Mouse (Mus musculus) MEL (cell line): ENCODE measurements around the gene Mapt. TPM values are rescaled to one million over a fixed set of nuclear protein-coding genes. Genes with fewer than 3 reads are reported as not detected.

Source experiments
- DNase-seq: peaks from one replicate; pipeline ENCODE4 v3.0.0; 2011; ENCODE audit warnings: low read depth, low spot score
- H3K27ac ChIP-seq: 2 replicates; pipeline ENCODE4 v1.5.1; 2012; ENCODE audit warnings: low read depth, mild to moderate bottlenecking, control low read depth, low read length, moderate library complexity; ENCODE audit not compliant: control insufficient read depth
- H3K27me3 ChIP-seq, 2 experiments: fragments of 150-350 bp in 1 of 2; sonication (generic) in 1 of 2; 2 replicates each; pipeline ENCODE4 v1.6.1; 2012; ENCODE audit warnings: low read length in 2 of 2, mild to moderate bottlenecking in 2 of 2, improper control_type of control experiment in 1 of 2, moderate library complexity in 1 of 2; ENCODE audit not compliant: insufficient read depth in 2 of 2, control insufficient read depth in 1 of 2
- H3K36me3 ChIP-seq, 2 experiments: 2 replicates each; pipeline ENCODE4 v1.6.1; 2012 to 2014; ENCODE audit warnings: low read length in 2 of 2, improper control_type of control experiment in 1 of 2, inconsistent platforms in 1 of 2, mild to moderate bottlenecking in 1 of 2; ENCODE audit not compliant: insufficient read depth in 2 of 2, control insufficient read depth in 1 of 2
- H3K4me1 ChIP-seq, 2 experiments: fragments of 150-350 bp in 1 of 2; sonication (generic) in 1 of 2; 2 replicates each; pipeline ENCODE4 v1.6.1; 2012; ENCODE audit warnings: low read length in 2 of 2, improper control_type of control experiment in 1 of 2, mild to moderate bottlenecking in 1 of 2; ENCODE audit not compliant: insufficient read depth in 2 of 2, control insufficient read depth in 1 of 2
- H3K4me3 ChIP-seq, 2 experiments: fragments of 150-350 bp in 1 of 2; sonication (generic) in 1 of 2; 2 replicates each; pipeline ENCODE4 v1.5.1; 2012; ENCODE audit warnings: low read depth in 2 of 2, low read length in 2 of 2, mild to moderate bottlenecking in 2 of 2, moderate library complexity in 2 of 2, control low read depth in 1 of 2, improper control_type of control experiment in 1 of 2; ENCODE audit not compliant: control insufficient read depth in 1 of 2, insufficient read depth in 1 of 2
- H3K79me2 ChIP-seq: 2 replicates; pipeline ENCODE4 v1.6.1; 2012; ENCODE audit warnings: mild to moderate bottlenecking, low read length, moderate library complexity; ENCODE audit not compliant: control insufficient read depth, poor library complexity, insufficient read depth
- H3K9ac ChIP-seq: 2 replicates; pipeline ENCODE4 v1.6.1; 2012; ENCODE audit warnings: low read depth, mild to moderate bottlenecking, control low read depth, low read length, moderate library complexity; ENCODE audit not compliant: control insufficient read depth, poor library complexity, severe bottlenecking
- H3K9me3 ChIP-seq: fragments of 150-350 bp; sonication (generic); replicated peaks from 2 replicates; pipeline ENCODE4 v1.6.1; 2012; ENCODE audit warnings: mild to moderate bottlenecking, low read length, improper control_type of control experiment, moderate library complexity; ENCODE audit not compliant: insufficient read depth
- BHLHE40 ChIP-seq: IDR thresholded peaks from 2 replicates; pipeline ENCODE4 v1.6.1; 2012; ENCODE audit warnings: low read depth, mild to moderate bottlenecking, inconsistent platforms, low read length, improper control_type of control experiment, borderline replicate concordance
- CHD1 ChIP-seq: IDR thresholded peaks from 2 replicates; pipeline ENCODE4 v1.6.1; 2012; ENCODE audit warnings: low read depth, mild to moderate bottlenecking, inconsistent platforms, low read length, improper control_type of control experiment
- CTCF ChIP-seq, 3 experiments: IDR thresholded peaks in 2 of 3; conservative IDR thresholded peaks in 1 of 3; 2 replicates each; pipeline ENCODE4 v1.5.1; 2011 to 2012; ENCODE audit warnings: low read length in 3 of 3, low read depth in 2 of 3, mild to moderate bottlenecking in 2 of 3, improper control_type of control experiment in 1 of 3, inconsistent platforms in 1 of 3, mixed read lengths in 1 of 3, moderate library complexity in 1 of 3; ENCODE audit not compliant: control insufficient read depth in 1 of 3, insufficient read depth in 1 of 3, poor library complexity in 1 of 3, severe bottlenecking in 1 of 3
- E2F4 ChIP-seq: IDR thresholded peaks from 2 replicates; pipeline ENCODE4 v1.6.1; 2011; ENCODE audit warnings: low read depth, low read length, improper control_type of control experiment, borderline replicate concordance
- ELF1 ChIP-seq: IDR thresholded peaks from 2 replicates; pipeline ENCODE4 v1.6.1; 2014; ENCODE audit warnings: low read depth, mild to moderate bottlenecking, inconsistent platforms, low read length, improper control_type of control experiment, moderate library complexity
- EP300 ChIP-seq, 2 experiments: IDR thresholded peaks; 2 replicates each; pipeline ENCODE4 v1.6.1; 2011; ENCODE audit warnings: improper control_type of control experiment in 2 of 2, low read length in 2 of 2, low read depth in 1 of 2, mild to moderate bottlenecking in 1 of 2
- ETS1 ChIP-seq: IDR thresholded peaks from 2 replicates; pipeline ENCODE4 v1.6.1; 2012; ENCODE audit warnings: low read depth, mild to moderate bottlenecking, inconsistent platforms, low read length, improper control_type of control experiment, moderate library complexity
- HCFC1 ChIP-seq: IDR thresholded peaks from 2 replicates; pipeline ENCODE4 v1.6.1; 2012; ENCODE audit warnings: low read depth, mild to moderate bottlenecking, inconsistent platforms, low read length, improper control_type of control experiment, moderate library complexity
- KAT2A ChIP-seq: conservative IDR thresholded peaks from 2 replicates; pipeline ENCODE4 v1.6.1; 2012; ENCODE audit warnings: low read depth, low read length, improper control_type of control experiment, inconsistent platforms
- MAFK ChIP-seq: IDR thresholded peaks from 2 replicates; pipeline ENCODE4 v1.6.1; 2011; ENCODE audit warnings: low read depth, mild to moderate bottlenecking, low read length, improper control_type of control experiment, borderline replicate concordance
- MAZ ChIP-seq: IDR thresholded peaks from 2 replicates; pipeline ENCODE4 v1.6.1; 2012; ENCODE audit warnings: low read depth, mild to moderate bottlenecking, inconsistent platforms, low read length, improper control_type of control experiment
- MEF2A ChIP-seq: IDR thresholded peaks from 2 replicates; pipeline ENCODE4 v1.6.1; 2014; ENCODE audit warnings: low read depth, mild to moderate bottlenecking, inconsistent platforms, low read length, improper control_type of control experiment; ENCODE audit not compliant: poor library complexity, insufficient replicate concordance, severe bottlenecking; ENCODE audit errors: extremely low read depth
- MXI1 ChIP-seq: IDR thresholded peaks from 2 replicates; pipeline ENCODE4 v1.6.1; 2011; ENCODE audit warnings: mild to moderate bottlenecking, low read depth, low read length, improper control_type of control experiment
- MYB ChIP-seq: IDR thresholded peaks from 2 replicates; pipeline ENCODE4 v1.6.1; 2011; ENCODE audit warnings: mild to moderate bottlenecking, low read depth, low read length, improper control_type of control experiment
- NELFE ChIP-seq: IDR thresholded peaks from 2 replicates; pipeline ENCODE4 v1.6.1; 2011; ENCODE audit warnings: low read depth, low read length, improper control_type of control experiment
- POLR2A ChIP-seq, 2 experiments: IDR thresholded peaks; 2 replicates each; pipeline ENCODE4 v1.6.1; 2011 to 2012; ENCODE audit warnings: low read length in 2 of 2, mild to moderate bottlenecking in 2 of 2, control low read depth in 1 of 2, improper control_type of control experiment in 1 of 2, low read depth in 1 of 2, moderate library complexity in 1 of 2; ENCODE audit not compliant: control insufficient read depth in 1 of 2, insufficient read depth in 1 of 2, poor library complexity in 1 of 2
- POLR2AphosphoS2 ChIP-seq: IDR thresholded peaks from 2 replicates; pipeline ENCODE4 v1.6.1; 2011; ENCODE audit warnings: low read length, improper control_type of control experiment
- POLR2AphosphoS5 ChIP-seq: IDR thresholded peaks from 2 replicates; pipeline ENCODE4 v1.6.1; 2012; ENCODE audit warnings: low read depth, borderline replicate concordance, mild to moderate bottlenecking, inconsistent platforms, low read length, moderate library complexity, mixed read lengths
- RAD21 ChIP-seq: IDR thresholded peaks from 2 replicates; pipeline ENCODE4 v1.6.1; 2011; ENCODE audit warnings: mild to moderate bottlenecking, low read depth, low read length, improper control_type of control experiment
- RCOR1 ChIP-seq: IDR thresholded peaks from 2 replicates; pipeline ENCODE4 v1.6.1; 2012; ENCODE audit warnings: low read depth, mild to moderate bottlenecking, inconsistent platforms, low read length, improper control_type of control experiment
- SIN3A ChIP-seq: IDR thresholded peaks from 2 replicates; pipeline ENCODE4 v1.6.1; 2012; ENCODE audit warnings: low read length, improper control_type of control experiment, inconsistent platforms
- SMC3 ChIP-seq: IDR thresholded peaks from 2 replicates; pipeline ENCODE4 v1.6.1; 2011; ENCODE audit warnings: low read depth, low read length, improper control_type of control experiment
- TBP ChIP-seq: IDR thresholded peaks from 2 replicates; pipeline ENCODE4 v1.8.0; 2011; ENCODE audit warnings: low read depth, low read length, improper control_type of control experiment
- USF1 ChIP-seq: IDR thresholded peaks from 2 replicates; pipeline ENCODE4 v1.6.1; 2014; ENCODE audit warnings: low read depth, mild to moderate bottlenecking, inconsistent platforms, low read length, improper control_type of control experiment, moderate library complexity
- USF2 ChIP-seq, 2 experiments: IDR thresholded peaks; 2 replicates each; pipeline ENCODE4 v1.6.1; 2011 to 2012; ENCODE audit warnings: improper control_type of control experiment in 2 of 2, low read length in 2 of 2, borderline replicate concordance in 1 of 2, inconsistent platforms in 1 of 2, low read depth in 1 of 2, mild to moderate bottlenecking in 1 of 2; ENCODE audit not compliant: insufficient read depth in 1 of 2
- ZKSCAN1 ChIP-seq: IDR thresholded peaks from 2 replicates; pipeline ENCODE4 v1.6.1; 2012; ENCODE audit warnings: low read depth, mild to moderate bottlenecking, inconsistent platforms, low read length, improper control_type of control experiment, moderate library complexity
- ZMIZ1 ChIP-seq: IDR thresholded peaks from 2 replicates; pipeline ENCODE4 v1.6.1; 2012; ENCODE audit warnings: low read depth, mild to moderate bottlenecking, inconsistent platforms, low read length, improper control_type of control experiment, moderate library complexity
- ZNF384 ChIP-seq: IDR thresholded peaks from 2 replicates; pipeline ENCODE4 v1.6.1; 2012; ENCODE audit warnings: low read depth, mild to moderate bottlenecking, inconsistent platforms, low read length, improper control_type of control experiment
- polyA plus RNA-seq, 2 experiments: library from polyadenylated mRNA; stranded (reverse) in 1 of 2; unstranded in 1 of 2; fragments of >175 nt in 1 of 2; fragments of >200 nt in 1 of 2; gene quantifications; 2 replicates each; pipeline versions ENCODE4 v1.2.1 to v1.2.4; 2012; ENCODE audit warnings: low replicate concordance in 2 of 2, low read depth in 1 of 2; ENCODE audit not compliant: insufficient read length in 2 of 2, insufficient read depth in 1 of 2, missing spikeins in 1 of 2
- total RNA-seq: library from RNA; depleted of rRNA; stranded (reverse); fragments of 300-350 nt; gene quantifications from 2 replicates; pipeline ENCODE4 v1.2.3, GENCODE M21; 2012

Mapt gene
- total and polyA plus RNA-seq, 3 experiments = 0.89 to 1.7 TPM; not detected in 1

DNA sequence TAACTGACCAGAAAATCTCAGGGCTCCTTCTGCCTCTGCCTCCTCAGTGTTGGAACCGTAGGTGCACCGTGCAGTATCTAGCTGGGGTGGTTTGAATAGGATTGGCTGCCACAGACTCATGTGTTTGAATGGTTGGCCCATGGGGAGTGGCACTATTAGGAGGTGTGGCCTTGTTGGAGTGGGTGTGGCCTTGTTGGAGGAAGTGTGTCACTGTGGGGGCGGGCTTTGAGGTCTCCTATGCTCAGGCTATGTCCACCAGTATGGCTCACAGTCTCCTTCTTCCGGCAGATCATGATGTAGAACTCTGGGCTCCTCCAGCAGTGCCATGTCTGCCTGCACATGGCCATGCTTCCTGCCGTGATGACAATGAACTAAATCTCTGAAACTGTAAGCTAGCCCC, 9.4 kb upstream of the Mapt start:
- TF ChIP-seq RAD21 (no peak), RCOR1 (no peak), USF2 (IDR thresholded peaks at IDR 0.05; ENCODE audit: borderline replicate concordance in 1 of 2, insufficient read depth in 1 of 2, low read depth in 1 of 2, low read length in 2 of 2) (no peak), E2F4 (no peak), ZMIZ1 (no peak), MAZ (no peak), ZKSCAN1 (no peak), EP300 (IDR thresholded peaks at IDR 0.05; ENCODE audit: low read depth in 1 of 2, low read length in 2 of 2) (no peak), MXI1 (no peak), CTCF (IDR thresholded peaks at IDR 0.05 in 2 of 3, conservative IDR thresholded peaks at IDR 0.05 in 1 of 3; ENCODE audit: control insufficient read depth in 1 of 3, insufficient read depth in 1 of 3, low read depth in 2 of 3, low read length in 3 of 3, poor library complexity in 1 of 3, severe bottlenecking in 1 of 3) (no peak), POLR2A (IDR thresholded peaks at IDR 0.05; ENCODE audit: control insufficient read depth in 1 of 2, insufficient read depth in 1 of 2, low read depth in 1 of 2, low read length in 2 of 2, poor library complexity in 1 of 2) (no peak), SMC3 (no peak), CHD1 (no peak), POLR2AphosphoS5 (no peak), USF1 (no peak), BHLHE40 (no peak), MEF2A (no peak), TBP (no peak), POLR2AphosphoS2 (no peak), MAFK (no peak)
- TF ChIP-seq, all 39 proteins: peak for 0
- DNase-seq = no peak
- Histone ChIP-seq H3K36me3 (no peaks in the 10 kb centered on the region), H3K4me3 (no peak overlapping the region), H3K9me3 (no peaks in the 10 kb centered on the region), H3K9ac (no peak overlapping the region), H3K79me2 (no peaks in the 10 kb centered on the region), H3K27ac (no peak overlapping the region), H3K27me3 (peaks cover 2 to 8% of the 10 kb centered on the region in 2 experiments; a peak in 2 of 4 replicates), H3K4me1 (no peaks in the 10 kb centered on the region)

DNA sequence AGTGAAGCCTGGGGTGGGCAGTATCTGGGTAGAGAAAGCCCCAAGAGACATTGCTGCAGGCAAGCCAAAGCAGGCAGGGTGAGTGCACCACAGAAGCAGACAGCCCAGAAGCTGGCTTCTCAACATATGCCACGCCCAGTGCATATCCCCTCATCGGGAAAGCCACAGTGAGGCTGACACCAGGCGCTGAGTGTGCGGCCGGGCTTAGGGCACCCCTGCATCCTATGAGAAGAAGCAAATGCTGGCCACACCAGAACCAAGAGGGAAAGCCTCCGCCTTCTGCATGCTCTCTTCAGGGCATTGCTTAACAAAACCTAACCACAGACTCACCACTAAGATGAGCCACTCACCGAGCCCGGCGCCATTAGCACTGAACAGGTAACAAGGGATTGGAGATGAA, 7.9 kb upstream of the Mapt start:
- Histone ChIP-seq H3K4me3 (no peak overlapping the region), H3K27me3 (peaks cover 2 to 8% of the 10 kb centered on the region in 2 experiments; a peak in 2 of 4 replicates)
- no peak for TF ChIP-seq POLR2AphosphoS2
- TF ChIP-seq RCOR1 = no peak
- no peak for TF ChIP-seq ZKSCAN1
- TF ChIP-seq SIN3A = no peak
- no peak for TF ChIP-seq MXI1
- no peak for TF ChIP-seq POLR2A (IDR thresholded peaks at IDR 0.05; ENCODE audit: control insufficient read depth in 1 of 2, insufficient read depth in 1 of 2, low read depth in 1 of 2, low read length in 2 of 2, poor library complexity in 1 of 2)
- TF ChIP-seq MYB = no peak
- TF ChIP-seq KAT2A = no peak
- TF ChIP-seq MAFK = no peak
- TF ChIP-seq ZNF384 = no peak
- TF ChIP-seq MAZ = no peak
- TF ChIP-seq ETS1 = no peak
- no peak for TF ChIP-seq NELFE
- TF ChIP-seq EP300 (IDR thresholded peaks at IDR 0.05; ENCODE audit: low read depth in 1 of 2, low read length in 2 of 2) = no peak
- no peak for TF ChIP-seq BHLHE40
- no peak for TF ChIP-seq HCFC1
- TF ChIP-seq CHD1 = no peak
- TF ChIP-seq ELF1 = no peak
- TF ChIP-seq CTCF (IDR thresholded peaks at IDR 0.05 in 2 of 3, conservative IDR thresholded peaks at IDR 0.05 in 1 of 3; ENCODE audit: control insufficient read depth in 1 of 3, insufficient read depth in 1 of 3, low read depth in 2 of 3, low read length in 3 of 3, poor library complexity in 1 of 3, severe bottlenecking in 1 of 3) = no peak
- TF ChIP-seq, all 39 proteins: peak for 0
- no peak overlapping the region for H3K27ac ChIP-seq
- no peaks in the 10 kb centered on the region for H3K9me3 ChIP-seq
- H3K79me2 ChIP-seq = no peaks in the 10 kb centered on the region
- no peak overlapping the region for H3K9ac ChIP-seq
- no peaks in the 10 kb centered on the region for H3K4me1 ChIP-seq
- no peak for DNase-seq
- H3K36me3 ChIP-seq = no peaks in the 10 kb centered on the region
